Mouse (Mus musculus): Measurements from ENCODE around the gene Mrps34. TPM values are rescaled to one million over a fixed set of nuclear protein-coding genes. Genes with fewer than 3 reads are reported as not detected.

Mrps34 gene
- total RNA-seq, 2 experiments from 2014 or later: 118 to 120 TPM

DNA sequence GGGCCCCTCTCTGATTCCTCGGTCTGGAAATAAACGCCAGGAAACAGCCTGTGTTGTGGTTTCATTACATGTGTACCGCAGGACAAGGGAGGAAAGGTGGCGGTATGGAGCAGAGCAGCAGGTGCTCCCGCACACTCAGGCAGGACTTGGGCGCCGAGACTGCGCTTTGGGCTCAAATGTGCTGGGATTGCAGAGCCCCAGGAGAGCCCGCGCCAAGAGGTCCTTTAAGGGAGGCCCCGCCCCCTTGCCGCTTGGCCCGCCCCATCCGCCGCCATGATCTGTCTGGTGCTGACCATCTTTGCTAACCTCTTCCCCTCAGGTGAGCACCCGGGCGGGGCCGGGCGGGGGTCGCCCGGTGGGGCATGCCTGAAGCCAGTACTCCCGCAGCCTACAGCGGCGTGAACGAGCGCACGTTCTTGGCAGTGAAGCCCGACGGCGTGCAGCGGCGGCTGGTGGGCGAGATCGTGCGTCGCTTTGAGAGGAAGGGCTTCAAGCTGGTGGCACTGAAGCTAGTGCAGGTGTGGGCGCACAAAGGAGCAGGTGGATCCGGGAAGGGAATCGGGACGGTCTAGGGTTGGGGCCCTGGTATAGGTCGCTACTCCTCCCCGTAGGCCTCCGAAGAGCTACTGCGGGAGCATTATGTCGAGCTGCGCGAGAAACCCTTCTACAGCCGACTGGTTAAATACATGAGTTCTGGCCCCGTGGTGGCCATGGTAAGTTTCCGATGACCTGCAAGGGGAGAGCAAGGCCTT lies 1.5 kb downstream of the Mrps34 start, which contains the start of gene Nme3:
Gene Nme3, plus strand, starts transcription at position 260 of the 752 bp plus-strand sequence.
- intact Hi-C loops (cut with DNase I; ENCODE audit: low total_unique reads): no loop called here
- DNase-seq: peak; percentile 79

DNA sequence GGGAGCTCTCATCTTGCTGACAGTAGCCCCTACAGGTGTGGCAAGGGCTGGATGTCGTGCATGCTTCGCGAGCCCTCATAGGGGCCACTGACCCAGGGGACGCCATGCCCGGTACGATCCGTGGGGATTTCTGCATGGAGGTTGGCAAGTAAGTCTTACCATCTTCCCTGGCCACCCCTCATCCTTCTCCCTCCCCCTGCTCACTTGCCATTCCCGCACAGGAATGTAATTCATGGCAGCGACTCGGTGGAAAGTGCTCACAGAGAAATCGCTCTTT lies 2.0 kb downstream of the Mrps34 start:
- intact Hi-C loops (cut with DNase I; ENCODE audit: low total_unique reads): no loop called here
- no peak for DNase-seq

DNA sequence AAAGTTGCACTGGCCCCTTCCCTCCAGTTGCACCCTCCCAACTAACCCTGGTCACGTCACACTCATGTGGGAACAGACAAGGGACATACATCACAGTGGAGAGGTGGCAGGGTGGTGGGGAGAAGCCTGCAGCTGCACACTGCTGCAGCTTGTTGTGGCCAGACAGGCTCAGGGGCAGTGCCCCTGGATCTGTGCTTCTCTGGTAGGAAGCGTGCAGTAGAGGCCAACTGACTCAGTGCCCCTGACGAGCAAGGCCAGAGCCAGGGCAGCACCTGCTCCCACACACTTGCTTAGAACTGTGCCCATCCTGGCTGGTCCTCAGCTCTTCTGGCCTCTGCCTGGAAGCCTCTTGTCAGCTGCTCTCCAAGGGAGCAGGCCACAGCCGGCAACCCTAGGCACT lies 2.7 kb downstream of the Mrps34 start:
- intact Hi-C loops (cut with DNase I; ENCODE audit: low total_unique reads): no loop called here
- no peak for DNase-seq

DNA sequence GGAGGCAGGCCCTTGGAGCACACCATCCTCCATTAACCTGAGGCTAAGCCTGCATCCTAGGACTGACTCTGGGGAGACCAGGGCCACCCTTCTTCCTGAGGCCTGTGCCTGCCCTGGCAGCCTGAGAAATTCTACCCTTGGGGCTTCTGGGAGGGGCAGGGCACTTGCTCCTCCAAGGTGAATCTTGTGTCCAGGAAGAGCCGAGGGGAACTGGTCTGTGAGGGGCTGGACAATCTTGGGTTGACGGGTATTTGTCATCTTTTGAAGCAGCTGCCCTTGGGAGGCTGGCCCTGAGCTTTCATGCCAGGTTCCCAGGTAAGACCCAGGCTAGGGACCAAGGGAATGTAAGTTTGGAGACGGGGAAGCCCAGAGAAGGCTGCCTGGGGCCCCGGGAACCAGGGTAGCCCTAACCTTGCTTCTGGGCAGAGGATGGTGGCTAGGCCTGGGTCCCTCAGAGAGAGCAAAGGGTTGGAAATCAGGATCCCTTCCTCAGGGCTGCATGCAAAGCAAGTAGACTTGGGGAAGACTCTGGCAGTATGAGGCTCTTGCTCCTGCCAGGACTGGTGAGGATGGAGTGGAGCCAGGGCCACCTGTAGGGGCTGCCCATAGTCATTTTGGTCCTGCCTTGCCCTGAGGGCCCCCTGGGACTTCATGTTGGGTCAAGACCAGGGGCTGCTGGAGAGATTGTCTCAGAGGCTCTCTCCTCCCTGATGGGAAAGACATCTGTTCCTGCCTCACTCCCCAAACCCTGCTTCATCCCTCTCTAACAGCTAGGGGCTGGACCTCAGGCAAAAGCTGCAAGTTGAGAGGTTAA lies 3.3 kb downstream of the Mrps34 start:
- no peak for DNase-seq
- intact Hi-C loops (cut with DNase I; ENCODE audit: low total_unique reads): no loop called here

DNA sequence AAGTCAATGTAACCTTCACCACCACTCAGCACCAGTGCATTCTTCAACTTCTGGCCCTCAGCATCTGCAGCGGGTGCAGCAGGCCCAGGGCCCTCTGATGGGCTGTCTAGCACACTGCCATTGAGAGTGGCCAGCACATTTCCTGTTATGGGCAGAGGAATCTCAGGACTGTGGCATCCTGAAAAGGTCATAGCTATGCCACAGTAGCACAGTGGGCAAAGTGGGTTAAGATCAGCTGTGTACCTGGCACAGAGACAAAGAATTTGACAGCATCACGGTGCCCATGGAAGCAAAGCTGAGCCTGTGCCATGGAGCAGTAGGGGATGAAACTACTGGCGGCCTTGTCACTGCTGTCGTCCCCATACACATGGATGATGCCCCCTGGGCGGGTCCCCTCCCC lies 4.2 kb downstream of the Mrps34 start:
- no peak for DNase-seq
- intact Hi-C loops (cut with DNase I; ENCODE audit: low total_unique reads): no loop called here

DNA sequence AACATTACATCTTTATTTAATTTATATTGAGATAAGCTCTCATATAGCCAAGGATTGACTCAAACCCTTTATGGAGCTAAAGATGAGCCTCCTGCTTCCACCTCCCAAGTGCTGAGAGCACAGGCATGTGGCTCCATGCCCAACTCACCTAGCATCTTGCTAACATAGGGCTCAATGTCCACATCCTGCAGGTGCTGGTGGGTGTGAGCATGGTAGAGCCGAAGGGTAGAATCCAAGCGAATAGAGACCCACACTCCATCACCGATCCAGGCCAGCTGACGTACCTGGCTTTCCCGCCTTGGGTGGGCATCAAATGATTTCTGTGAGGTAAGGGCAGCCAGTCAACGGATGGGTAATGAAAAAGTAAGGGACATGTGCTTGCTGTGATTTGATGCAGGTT lies 5.1 kb downstream of the Mrps34 start:
- DNase-seq: no peak
- intact Hi-C loops (cut with DNase I; ENCODE audit: low total_unique reads): no loop called here

DNA sequence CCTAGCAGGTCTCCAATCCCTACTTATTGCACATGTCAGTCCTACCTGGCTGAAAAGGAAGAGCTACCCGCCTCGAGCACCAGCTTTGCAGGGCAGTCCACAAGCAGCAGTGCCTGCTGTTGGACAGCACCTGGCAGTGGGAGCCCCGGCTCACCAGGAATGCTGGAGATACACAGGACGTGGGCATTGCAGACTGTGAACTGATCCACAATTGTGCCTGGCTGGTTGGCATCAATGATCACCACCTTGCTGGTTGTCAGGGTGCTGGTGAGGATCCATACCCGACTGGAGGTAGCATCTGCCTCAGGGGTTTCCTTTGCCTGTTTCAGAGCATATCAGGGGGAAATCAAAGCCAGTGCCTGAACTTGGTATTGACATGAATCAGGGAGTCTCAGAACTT lies 7.2 kb downstream of the Mrps34 start:
- intact Hi-C loops (cut with DNase I; ENCODE audit: low total_unique reads): no loop called here
- DNase-seq: no peak

DNA sequence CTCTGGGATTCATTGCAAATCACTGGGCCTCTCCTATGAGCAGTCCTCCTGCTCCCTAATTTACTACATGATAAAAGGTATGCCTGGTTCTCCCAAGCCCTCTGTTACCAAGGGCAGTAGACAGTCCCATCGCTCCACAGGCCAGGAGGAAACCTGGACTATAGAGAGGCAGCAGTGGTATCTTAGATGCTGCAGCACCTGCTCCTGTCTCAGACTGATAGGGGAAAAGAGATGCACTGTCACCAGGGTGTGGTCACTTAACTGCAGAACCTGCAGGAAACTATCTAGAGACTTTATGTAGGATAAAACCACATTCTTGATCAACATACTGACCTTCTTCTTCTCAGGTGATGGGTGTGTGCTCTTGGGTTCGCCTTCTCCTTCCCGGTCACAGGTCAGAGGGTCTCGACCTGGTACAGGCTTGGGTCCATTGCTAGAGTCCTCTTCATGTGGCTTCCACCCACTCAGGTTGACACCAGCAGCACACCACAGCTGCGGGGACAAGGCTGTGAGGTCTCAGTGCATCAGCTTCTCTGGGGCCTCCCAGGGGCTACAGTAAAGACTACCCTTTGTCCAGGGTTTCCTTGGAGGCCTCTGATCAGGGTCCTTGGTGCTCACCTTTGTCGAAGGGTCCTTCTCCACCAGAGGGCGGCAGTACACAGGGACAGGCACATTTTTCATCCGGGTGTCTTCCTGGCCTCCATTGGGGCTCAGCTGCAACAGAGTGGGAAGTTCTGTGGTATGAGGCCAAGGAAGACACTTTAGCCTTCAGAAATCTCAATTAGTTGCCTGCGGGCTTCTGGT lies 8.0 kb downstream of the Mrps34 start:
- intact Hi-C loops (cut with DNase I; ENCODE audit: low total_unique reads): no loop called here
- no peak for DNase-seq

DNA sequence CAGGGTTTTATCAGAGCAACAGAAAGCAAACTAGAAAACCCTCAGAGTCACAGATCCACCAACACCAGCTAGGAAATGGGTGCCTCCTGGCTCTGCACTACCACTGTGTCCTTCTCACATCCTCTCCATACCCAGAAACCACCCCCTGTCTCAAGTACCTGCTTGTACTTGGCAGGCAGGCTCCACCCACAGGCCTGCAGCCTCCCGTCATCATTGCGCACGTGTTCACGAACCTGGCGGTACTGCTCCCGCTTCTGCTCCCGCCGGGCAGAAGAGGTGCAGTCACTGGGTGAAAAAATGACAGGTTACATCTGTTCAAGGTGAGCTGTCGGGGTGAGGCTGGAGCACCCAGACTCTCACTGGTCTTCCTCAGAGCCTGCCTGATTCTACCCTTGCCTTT lies 8.9 kb downstream of the Mrps34 start:
- no peak for DNase-seq
- intact Hi-C loops (cut with DNase I; ENCODE audit: low total_unique reads): no loop called here

DNA sequence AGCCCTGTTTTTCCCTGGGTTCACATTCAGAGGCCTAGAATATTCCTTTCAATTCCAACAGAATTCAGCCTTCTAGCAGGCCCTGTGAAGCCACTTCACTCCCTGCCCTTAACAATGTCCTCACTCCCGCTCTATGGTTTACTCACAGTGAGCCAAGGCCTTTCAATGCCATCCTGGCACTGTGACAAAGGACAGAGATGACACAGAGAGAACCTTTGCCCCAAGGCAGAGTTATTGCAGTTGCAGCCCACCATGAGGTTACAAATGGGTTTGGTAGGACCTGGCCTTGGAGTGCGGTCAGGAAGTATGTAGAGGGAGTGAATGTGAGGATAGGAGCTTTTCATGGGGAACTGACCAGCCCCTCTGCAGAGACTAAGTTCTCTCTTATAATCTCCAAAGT lies 12.7 kb downstream of the Mrps34 start:
- no peak for DNase-seq
- intact Hi-C loops (cut with DNase I; ENCODE audit: low total_unique reads): no loop called here

DNA sequence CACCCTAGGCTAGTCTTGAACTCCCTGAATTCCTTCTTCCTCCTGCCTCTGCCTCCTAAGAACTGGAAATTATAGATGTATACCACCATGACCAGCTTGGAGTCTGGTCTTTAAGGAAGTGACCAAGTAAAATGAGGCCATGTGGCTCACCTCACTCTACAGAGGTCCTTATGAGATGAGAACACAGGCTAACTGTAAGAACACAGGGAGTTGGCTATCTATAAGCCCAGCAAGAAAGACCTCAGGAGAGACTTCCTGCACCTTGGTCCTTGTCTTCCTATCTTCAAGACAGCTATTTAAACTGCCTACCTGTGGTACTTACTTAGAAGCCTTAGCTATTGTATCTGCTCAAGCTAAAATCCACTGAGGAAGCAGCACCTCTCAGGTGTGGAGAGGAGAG lies 19.1 kb downstream of the Mrps34 start:
- intact Hi-C loops (cut with DNase I; ENCODE audit: low total_unique reads): no loop called here
- no peak for DNase-seq

DNA sequence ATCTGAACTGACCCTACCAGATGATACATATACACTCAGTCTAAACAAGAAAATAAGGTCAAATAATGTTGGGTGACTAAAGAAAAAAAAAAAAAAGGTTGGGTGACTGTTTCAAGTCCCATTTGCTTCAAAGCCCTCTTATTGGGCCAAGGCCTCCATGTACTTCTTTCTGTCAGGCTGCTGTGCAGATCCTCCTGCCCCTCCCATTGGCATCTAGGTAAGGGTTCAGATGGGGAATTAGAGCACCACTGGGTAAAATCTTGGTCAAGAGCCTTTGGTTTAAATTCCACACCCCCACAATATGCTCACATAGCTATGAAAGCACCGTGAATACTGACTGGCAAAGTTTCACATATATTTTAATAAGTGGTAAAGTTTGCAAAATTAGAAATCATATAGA lies 28.3 kb downstream of the Mrps34 start:
- intact Hi-C loops (cut with DNase I; ENCODE audit: low total_unique reads): no loop called here
- DNase-seq: no peak

DNA sequence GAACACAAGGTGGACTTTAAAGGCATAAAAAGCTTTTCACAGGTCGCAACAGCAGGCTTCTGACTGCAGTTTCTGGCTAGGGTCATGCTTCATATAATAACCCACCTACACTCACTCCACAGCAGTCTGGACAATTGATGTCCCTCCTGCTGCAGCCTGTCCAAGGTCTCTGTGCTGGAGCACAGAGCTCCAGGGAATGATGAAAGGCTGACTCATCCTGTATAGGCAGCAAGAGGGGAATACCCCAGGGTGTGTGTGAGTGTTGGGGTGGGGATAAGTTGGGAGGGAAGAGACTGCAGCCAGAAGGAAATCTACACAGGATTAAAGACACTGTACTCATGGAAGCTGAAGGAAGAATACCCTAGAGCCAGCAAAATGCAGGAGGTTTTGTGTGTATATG lies 34.6 kb downstream of the Mrps34 start:
- DNase-seq: no peak
- intact Hi-C loops (cut with DNase I; ENCODE audit: low total_unique reads): no loop called here

DNA sequence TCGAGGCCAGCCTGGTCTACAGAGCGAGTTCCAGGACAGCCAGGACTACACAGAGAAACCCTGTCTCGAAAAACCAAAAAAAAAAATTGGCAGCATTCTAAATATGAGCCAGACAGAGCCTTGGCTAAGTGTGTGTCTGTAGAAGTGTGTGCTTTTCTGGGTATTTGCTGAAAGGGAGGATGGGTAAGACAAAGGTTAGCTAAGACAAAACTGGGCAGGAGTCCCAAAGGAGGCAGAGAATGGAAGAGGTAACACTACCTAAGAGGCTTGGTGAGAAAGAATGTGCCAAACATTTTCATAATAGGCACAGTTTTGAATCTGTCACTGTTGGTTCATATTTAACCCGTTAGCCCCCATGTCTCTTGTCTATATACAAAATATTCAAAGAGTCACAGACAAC lies 37.5 kb downstream of the Mrps34 start:
- DNase-seq: no peak
- intact Hi-C loops (cut with DNase I; ENCODE audit: low total_unique reads): no loop called here

DNA sequence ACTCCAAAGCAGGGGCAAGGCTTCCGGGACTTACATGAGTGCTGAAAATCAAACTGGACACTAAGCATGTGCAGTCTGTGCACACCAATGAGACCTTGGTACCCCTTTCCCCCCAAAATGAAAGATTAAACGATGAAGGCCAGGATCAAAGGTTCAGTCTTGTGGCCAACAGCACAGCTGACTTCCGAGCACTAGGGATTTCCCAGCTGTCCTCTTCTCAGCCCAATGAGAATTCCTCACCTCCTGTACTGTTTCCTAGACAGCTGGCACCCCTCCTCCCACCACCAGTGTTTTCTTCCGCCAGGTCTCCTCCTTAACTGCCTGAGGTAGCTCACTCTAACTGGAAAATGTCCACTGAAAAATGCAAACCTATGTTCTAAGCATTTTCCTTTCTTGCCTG lies 38.2 kb downstream of the Mrps34 start:
- no peak for DNase-seq
- intact Hi-C loops (cut with DNase I; ENCODE audit: low total_unique reads): no loop called here

DNA sequence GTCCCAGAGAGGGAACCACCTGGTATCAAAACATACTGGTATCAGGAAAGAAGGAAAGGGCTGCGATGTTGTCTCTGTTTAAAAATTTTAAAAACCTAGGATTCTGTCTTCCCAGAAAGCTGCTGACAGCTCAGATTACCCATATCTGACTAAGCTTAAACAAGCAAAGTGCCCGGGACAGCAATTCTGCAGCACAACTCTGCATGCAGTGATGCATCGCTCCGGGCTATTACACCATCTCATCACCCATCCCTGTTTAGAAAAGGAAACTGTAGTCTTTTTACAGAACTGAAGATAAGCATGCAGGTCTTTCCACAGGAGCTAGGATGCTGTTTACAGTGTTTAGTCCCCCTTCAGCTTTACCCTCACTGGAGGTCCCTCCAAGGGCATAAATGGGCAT lies 40.0 kb downstream of the Mrps34 start:
- DNase-seq: no peak
- intact Hi-C loops (cut with DNase I; ENCODE audit: low total_unique reads): no loop called here

DNA sequence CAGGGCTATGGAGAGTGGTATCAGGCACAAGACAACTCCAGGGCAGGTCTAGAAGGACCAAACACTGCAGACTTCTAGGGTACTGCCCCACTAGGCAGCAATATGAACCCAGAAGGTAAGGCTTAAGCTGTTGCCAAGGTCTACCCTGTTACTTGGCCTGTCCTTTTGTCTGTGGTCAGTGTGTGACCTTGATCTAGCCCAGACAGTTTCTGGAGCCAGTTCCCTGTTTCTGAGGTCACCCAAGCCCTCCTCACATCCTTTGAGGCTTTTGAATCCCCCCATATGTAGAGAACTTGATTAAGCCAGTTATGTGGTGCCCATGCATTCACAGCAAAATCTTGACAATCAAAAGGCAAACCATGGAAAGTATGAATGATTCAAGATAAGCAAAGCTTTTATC lies 40.8 kb downstream of the Mrps34 start:
- intact Hi-C loops (cut with DNase I; ENCODE audit: low total_unique reads): no loop called here
- no peak for DNase-seq

DNA sequence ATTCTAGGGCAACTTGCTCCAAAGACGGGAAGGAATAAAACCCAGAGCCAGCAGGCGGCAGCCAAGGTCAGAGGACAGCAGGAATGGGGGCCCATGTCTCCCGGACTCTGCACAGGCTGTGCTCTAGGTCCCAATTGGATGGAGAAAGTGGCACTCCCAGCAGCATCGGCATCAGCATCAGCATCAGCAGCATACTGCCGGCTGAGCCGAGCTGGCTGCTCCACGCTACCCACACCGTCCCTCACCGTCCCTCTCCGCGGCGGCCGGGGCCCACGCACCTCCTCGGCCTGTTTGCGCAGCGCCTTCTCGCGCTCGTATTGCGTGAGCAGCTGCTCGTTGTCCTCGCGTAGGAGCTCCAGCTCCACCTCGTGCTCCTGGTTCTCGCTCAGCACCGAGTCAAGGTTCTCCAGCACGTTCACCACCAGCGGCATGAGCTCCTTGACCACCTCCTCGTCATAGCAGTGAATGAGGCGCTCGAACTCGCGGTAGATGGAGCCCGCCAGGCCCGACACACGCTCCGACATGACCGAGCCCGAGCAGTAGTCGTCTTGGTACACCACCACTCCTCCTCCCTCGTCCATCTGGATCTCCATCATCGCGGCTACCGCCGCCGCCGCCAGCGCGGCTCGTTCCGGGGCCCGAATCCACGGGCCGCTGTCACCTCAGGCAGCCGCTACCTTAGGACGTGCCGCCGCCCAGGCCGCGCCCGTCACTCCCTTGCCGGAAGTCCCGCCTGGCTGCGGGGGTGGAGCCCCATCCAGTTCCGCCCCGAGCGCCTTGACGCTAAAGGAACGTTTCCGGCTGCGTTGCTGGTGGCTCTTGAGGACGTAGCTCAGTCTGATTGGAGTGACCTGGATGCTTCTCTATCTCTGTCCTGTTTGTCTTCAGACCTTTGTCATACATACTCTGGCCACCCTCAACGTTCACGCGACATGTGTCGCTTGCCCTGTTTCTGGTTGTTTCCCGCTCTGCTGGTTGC lies 41.6 kb downstream of the Mrps34 start, which contains the start of gene Mapk8ip3:
Gene Mapk8ip3, minus strand, starts transcription at position 719 of the 979 bp plus-strand sequence.
- DNase-seq: peak; percentile 96
- intact Hi-C loops (cut with DNase I; ENCODE audit: low total_unique reads): no loop called here

DNA sequence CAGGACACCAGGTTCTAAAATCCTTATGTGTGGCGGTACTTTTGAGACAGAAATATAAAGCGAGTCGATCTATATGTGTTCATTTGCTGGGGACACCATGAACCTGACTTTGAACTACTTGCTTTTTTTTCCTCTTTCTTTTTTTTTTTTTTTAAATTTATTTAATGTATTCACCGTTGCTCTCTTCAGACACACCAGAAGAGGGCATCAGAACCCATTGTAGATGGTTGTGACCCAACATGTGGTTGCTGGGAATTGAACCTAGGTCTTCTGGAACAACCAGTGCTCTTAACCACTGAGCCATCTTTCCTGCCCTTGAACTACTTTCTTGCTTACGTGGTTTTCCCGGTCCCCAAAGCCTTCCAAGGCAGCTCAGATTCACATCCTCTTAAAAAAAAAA lies 42.4 kb downstream of the Mrps34 start:
- DNase-seq: no peak
- intact Hi-C loops (cut with DNase I; ENCODE audit: low total_unique reads): no loop called here

Data from gastrocnemius, postnatal 14 days (tissue).